Mouse (Mus musculus) megakaryocyte-erythroid progenitor cell, adult 5-6 weeks (primary cell): Measurements from ENCODE around the gene Trip10. TPM values are rescaled to one million over a fixed set of nuclear protein-coding genes. Genes with fewer than 3 reads are reported as not detected.

Source experiments
- ATAC-seq: replicated peaks from 2 replicates; pipeline ENCODE4 v1.8.0; 2016; ENCODE audit warnings: mild to moderate bottlenecking, inconsistent platforms; ENCODE audit not compliant: severe bottlenecking, poor library complexity, low FRiP score, low TSS enrichment
- total RNA-seq, 2 experiments: library from RNA; stranded (forward) in 1 of 2; stranded (reverse) in 1 of 2; fragments of 200-1000, 215-1000 nt in 1 of 2; fragments of >200 nt in 1 of 2; fragmentation: Nextera tagmentation in 1 of 2; gene quantifications; 2 replicates each; pipeline ENCODE4 v1.2.3; 2014 to 2017

Trip10 gene
- total RNA-seq, 2 experiments from 2014 or later = 3.9 to 8.3 TPM

GRCm38 (mm10) chr17:57233038-57233437, 16.2 kb upstream of the Trip10 start:
- no peak for ATAC-seq

GRCm38 (mm10) chr17:57234254-57234928, 14.9 kb upstream of the Trip10 start:
- ATAC-seq = no peak

GRCm38 (mm10) chr17:57235803-57236202, 13.5 kb upstream of the Trip10 start:
- no peak for ATAC-seq

GRCm38 (mm10) chr17:57237181-57237580, 12.1 kb upstream of the Trip10 start:
- no peak for ATAC-seq

- no peak for ATAC-seq
These were observed 5.4 kb upstream of the Trip10 start for GRCm38 (mm10) chr17:57243650-57244370.

GRCm38 (mm10) chr17:57245311-57245929, 3.8 kb upstream of the Trip10 start:
- no peak for ATAC-seq

- no peak for ATAC-seq
These were observed 2.4 kb upstream of the Trip10 start for GRCm38 (mm10) chr17:57246663-57247392.

- peak; percentile 75 for ATAC-seq
These were observed 1.7 kb upstream of the Trip10 start for GRCm38 (mm10) chr17:57247393-57248200.

- peak; percentile 63 for ATAC-seq
These were observed 1.0 kb upstream of the Trip10 start, which contains the start of gene Gpr108 for GRCm38 (mm10) chr17:57248201-57248699. Gene Gpr108, minus strand, starts transcription at chr17:57248446.

- no peak for ATAC-seq
These were observed 484 bp upstream of the Trip10 start for GRCm38 (mm10) chr17:57248771-57249170.

GRCm38 (mm10) chr17:57250461-57251160, 1.4 kb downstream of the Trip10 start:
- ATAC-seq = no peak

GRCm38 (mm10) chr17:57251431-57251830, 2.2 kb downstream of the Trip10 start:
- no peak for ATAC-seq

- no peak for ATAC-seq
These were observed 4.1 kb downstream of the Trip10 start for GRCm38 (mm10) chr17:57253306-57253705.

GRCm38 (mm10) chr17:57255354-57255753, 6.1 kb downstream of the Trip10 start:
- no peak for ATAC-seq

GRCm38 (mm10) chr17:57256921-57257485, 7.7 kb downstream of the Trip10 start:
- ATAC-seq = no peak

GRCm38 (mm10) chr17:57258191-57258590, 8.9 kb downstream of the Trip10 start:
- ATAC-seq = no peak

GRCm38 (mm10) chr17:57259742-57260141, 10.5 kb downstream of the Trip10 start:
- ATAC-seq = no peak

GRCm38 (mm10) chr17:57260351-57260750, 11.1 kb downstream of the Trip10 start:
- ATAC-seq = no peak
